Mouse (Mus musculus): ENCODE measurements around the gene Cryba4. TPM values are rescaled to one million over a fixed set of nuclear protein-coding genes. Genes with fewer than 3 reads are reported as not detected.

The Cryba4 gene
- total and polyA plus RNA-seq, 3 experiments = 0.39 to 0.77 TPM; not detected in 1

DNA sequence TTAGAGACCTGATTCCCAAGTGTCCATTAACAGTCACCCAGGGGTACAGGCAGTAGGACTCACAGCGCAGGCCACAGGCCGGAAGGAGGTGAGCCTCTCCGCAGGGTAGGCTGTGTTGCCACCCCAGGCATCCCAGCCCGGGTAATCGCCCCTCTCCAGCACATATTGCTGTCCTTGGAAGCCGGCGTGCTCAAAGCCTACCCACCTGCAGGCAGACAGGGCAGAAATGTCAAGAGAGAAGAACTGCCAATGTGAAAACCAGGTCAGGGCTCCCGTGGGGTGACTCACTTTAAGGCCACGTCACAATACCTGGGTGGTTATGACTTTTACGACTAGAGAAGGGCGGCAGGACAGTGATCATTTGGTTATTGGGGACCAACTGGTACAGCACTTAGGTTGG is 3.2 kb downstream of the Cryba4 start:
- H3K4me3 ChIP-seq (ENCODE audit: control insufficient read depth in 1 of 2, insufficient read depth in 1 of 2, low read depth in 2 of 2, low read length in 2 of 2) = no peak overlapping the region
- no peaks in the 10 kb centered on the region for H3K27me3 ChIP-seq (ENCODE audit: control insufficient read depth in 1 of 2, insufficient read depth in 2 of 2, low read length in 2 of 2)
- no peak overlapping the region for H3K27ac ChIP-seq (ENCODE audit: control insufficient read depth, low read depth, low read length)
- no peak for TF ChIP-seq ELF1 (IDR thresholded peaks at IDR 0.05; ENCODE audit: low read depth, low read length)
- no peak for TF ChIP-seq UBTF (IDR thresholded peaks at IDR 0.05; ENCODE audit: borderline replicate concordance, insufficient read depth, low read depth, low read length)
- TF ChIP-seq MAX (IDR thresholded peaks at IDR 0.05; ENCODE audit: low read length) = no peak
- TF ChIP-seq TBP (IDR thresholded peaks at IDR 0.05; ENCODE audit: low read depth, low read length) = no peak
- no peak for TF ChIP-seq NRF1 (IDR thresholded peaks at IDR 0.05; ENCODE audit: insufficient read depth, low read depth, low read length, poor library complexity, severe bottlenecking)
- TF ChIP-seq ZKSCAN1 (IDR thresholded peaks at IDR 0.05; ENCODE audit: low read depth, low read length) = no peak
- TF ChIP-seq POLR2AphosphoS5 (IDR thresholded peaks at IDR 0.05; ENCODE audit: borderline replicate concordance, low read depth, low read length) = no peak
- TF ChIP-seq JUND (IDR thresholded peaks at IDR 0.05; ENCODE audit: low read depth, low read length) = no peak
- no peak for TF ChIP-seq POLR2A (IDR thresholded peaks at IDR 0.05; ENCODE audit: control insufficient read depth in 1 of 2, insufficient read depth in 1 of 2, low read depth in 1 of 2, low read length in 2 of 2, poor library complexity in 1 of 2)
- TF ChIP-seq ZNF384 (IDR thresholded peaks at IDR 0.05; ENCODE audit: low read depth, low read length) = no peak
- no peak for TF ChIP-seq NELFE (IDR thresholded peaks at IDR 0.05; ENCODE audit: low read depth, low read length)
- TF ChIP-seq MYC (IDR thresholded peaks at IDR 0.05; ENCODE audit: low read depth, low read length) = no peak
- no peak for TF ChIP-seq ZC3H11A (IDR thresholded peaks at IDR 0.05; ENCODE audit: low read depth, low read length)
- no peak for TF ChIP-seq RAD21 (IDR thresholded peaks at IDR 0.05; ENCODE audit: low read depth, low read length)
- no peak for TF ChIP-seq HCFC1 (IDR thresholded peaks at IDR 0.05; ENCODE audit: low read depth, low read length)
- TF ChIP-seq MYB (IDR thresholded peaks at IDR 0.05; ENCODE audit: low read depth, low read length) = no peak
- TF ChIP-seq TAL1 (IDR thresholded peaks at IDR 0.05; ENCODE audit: low read length) = no peak
- no peak for TF ChIP-seq POLR2AphosphoS2 (IDR thresholded peaks at IDR 0.05; ENCODE audit: low read length)
- no peak for TF ChIP-seq USF2 (IDR thresholded peaks at IDR 0.05; ENCODE audit: borderline replicate concordance in 1 of 2, insufficient read depth in 1 of 2, low read depth in 1 of 2, low read length in 2 of 2)
- no peak for TF ChIP-seq CHD1 (IDR thresholded peaks at IDR 0.05; ENCODE audit: low read depth, low read length)
- H3K9ac ChIP-seq (ENCODE audit: control insufficient read depth, low read depth, low read length, poor library complexity, severe bottlenecking) = no peak overlapping the region
- H3K79me2 ChIP-seq (ENCODE audit: control insufficient read depth, insufficient read depth, low read length, poor library complexity) = no peaks in the 10 kb centered on the region
- peaks cover 0 to 8% of the 10 kb centered on the region in 2 experiments; a peak in 2 of 4 replicates for H3K36me3 ChIP-seq (ENCODE audit: control insufficient read depth in 1 of 2, insufficient read depth in 2 of 2, low read length in 2 of 2)
- no peak for DNase-seq (ENCODE audit: low read depth, low spot score)
- H3K9me3 ChIP-seq (replicated peaks; ENCODE audit: insufficient read depth, low read length) = no peaks in the 10 kb centered on the region
- H3K4me1 ChIP-seq (ENCODE audit: control insufficient read depth in 1 of 2, insufficient read depth in 2 of 2, low read length in 2 of 2) = peaks cover 8 to 28% of the 10 kb centered on the region in 2 experiments

DNA sequence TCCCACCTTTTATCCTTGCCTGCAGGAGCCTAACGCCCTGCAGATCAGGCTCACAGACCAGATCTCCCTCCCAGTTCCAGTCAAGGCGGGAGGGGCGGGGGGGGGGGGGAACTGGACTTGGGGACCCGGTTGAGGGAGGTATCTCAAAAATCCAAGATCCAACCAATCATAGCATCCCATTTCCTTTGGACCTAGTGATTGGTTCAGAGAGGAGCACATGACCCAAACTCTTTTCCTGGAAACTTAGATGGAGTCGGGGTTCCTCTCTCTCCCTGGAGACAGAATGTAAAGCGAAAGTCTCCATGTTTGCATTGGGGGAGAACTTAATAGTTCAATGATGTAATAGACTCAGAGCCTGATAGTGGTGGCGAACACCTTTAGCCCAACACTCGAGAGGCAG is 4.9 kb downstream of the Cryba4 start:
- no peak for TF ChIP-seq SIN3A (IDR thresholded peaks at IDR 0.05; ENCODE audit: low read length)
- TF ChIP-seq MYC (IDR thresholded peaks at IDR 0.05; ENCODE audit: low read depth, low read length) = no peak
- no peak for TF ChIP-seq TAL1 (IDR thresholded peaks at IDR 0.05; ENCODE audit: low read length)
- no peak for TF ChIP-seq POLR2A (IDR thresholded peaks at IDR 0.05; ENCODE audit: control insufficient read depth in 1 of 2, insufficient read depth in 1 of 2, low read depth in 1 of 2, low read length in 2 of 2, poor library complexity in 1 of 2)
- TF ChIP-seq JUND (IDR thresholded peaks at IDR 0.05; ENCODE audit: low read depth, low read length) = no peak
- no peak for TF ChIP-seq EP300 (IDR thresholded peaks at IDR 0.05; ENCODE audit: low read depth in 1 of 2, low read length in 2 of 2)
- TF ChIP-seq USF2 (IDR thresholded peaks at IDR 0.05; ENCODE audit: borderline replicate concordance in 1 of 2, insufficient read depth in 1 of 2, low read depth in 1 of 2, low read length in 2 of 2) = no peak
- no peak for TF ChIP-seq ZC3H11A (IDR thresholded peaks at IDR 0.05; ENCODE audit: low read depth, low read length)

More for the DNA sequence above, 4.9 kb downstream of the Cryba4 start:
- no peak overlapping the region for H3K9ac ChIP-seq (ENCODE audit: control insufficient read depth, low read depth, low read length, poor library complexity, severe bottlenecking)
- H3K36me3 ChIP-seq (ENCODE audit: control insufficient read depth in 1 of 2, insufficient read depth in 2 of 2, low read length in 2 of 2) = no peaks in the 10 kb centered on the region; a peak in 2 of 4 replicates
- no peaks in the 10 kb centered on the region for H3K27me3 ChIP-seq (ENCODE audit: control insufficient read depth in 1 of 2, insufficient read depth in 2 of 2, low read length in 2 of 2)
- peaks cover 0 to 18% of the 10 kb centered on the region in 2 experiments; a peak in 2 of 4 replicates for H3K4me1 ChIP-seq (ENCODE audit: control insufficient read depth in 1 of 2, insufficient read depth in 2 of 2, low read length in 2 of 2)
- no peaks in the 10 kb centered on the region for H3K79me2 ChIP-seq (ENCODE audit: control insufficient read depth, insufficient read depth, low read length, poor library complexity)
- no peak for DNase-seq (ENCODE audit: low read depth, low spot score)
- H3K9me3 ChIP-seq (replicated peaks; ENCODE audit: insufficient read depth, low read length) = no peaks in the 10 kb centered on the region
- no peak overlapping the region for H3K4me3 ChIP-seq (ENCODE audit: control insufficient read depth in 1 of 2, insufficient read depth in 1 of 2, low read depth in 2 of 2, low read length in 2 of 2)
- no peak overlapping the region for H3K27ac ChIP-seq (ENCODE audit: control insufficient read depth, low read depth, low read length)
